Mouse (Mus musculus) mouse trophoblast stem cell (cell line): ENCODE results near the gene Igf2bp2.

Experiments
- in situ Hi-C, 2 experiments: fragments of 300-500 bp; cut with MseI, MboI; formaldehyde crosslinking; loops; 2 replicates in 1 of 2; 3 replicates in 1 of 2; pipeline ENCODE4 v1.15.1; 2025

Igf2bp2 gene

GRCm38 (mm10) chr16:22106012-22106584 lies 57.0 kb downstream of the Igf2bp2 start:
- in situ Hi-C loops: no loop called here

DNA sequence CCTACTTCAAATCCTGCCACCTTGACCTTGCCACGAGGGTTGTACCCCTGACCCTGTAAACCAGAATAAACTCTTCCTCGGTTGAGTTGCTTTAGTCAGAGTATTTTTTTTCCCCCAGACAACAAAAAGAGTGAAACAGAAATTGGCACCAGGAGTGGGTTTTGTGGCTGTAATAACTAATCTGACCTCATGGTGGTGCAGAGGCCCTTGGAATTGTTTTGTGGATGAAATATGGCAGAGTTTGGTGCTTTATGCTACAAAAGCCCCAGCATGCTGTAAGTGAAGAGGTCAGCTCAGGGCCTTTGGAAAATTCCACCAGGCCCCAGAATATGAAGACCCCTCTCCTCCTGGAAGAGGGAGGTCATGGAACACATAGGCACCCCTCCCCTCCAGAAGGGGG lies 63.0 kb downstream of the Igf2bp2 start:
- in situ Hi-C loops: no loop called here

GRCm38 (mm10) chr16:22097659-22098058 lies 65.4 kb downstream of the Igf2bp2 start:
- in situ Hi-C loops: no loop called here

- in situ Hi-C loops: no loop called here
Measured at GRCm38 (mm10) chr16:22095751-22096150, 67.3 kb downstream of the Igf2bp2 start.

- in situ Hi-C loops: no loop called here
Measured at GRCm38 (mm10) chr16:22091255-22091783, 71.8 kb downstream of the Igf2bp2 start.

DNA sequence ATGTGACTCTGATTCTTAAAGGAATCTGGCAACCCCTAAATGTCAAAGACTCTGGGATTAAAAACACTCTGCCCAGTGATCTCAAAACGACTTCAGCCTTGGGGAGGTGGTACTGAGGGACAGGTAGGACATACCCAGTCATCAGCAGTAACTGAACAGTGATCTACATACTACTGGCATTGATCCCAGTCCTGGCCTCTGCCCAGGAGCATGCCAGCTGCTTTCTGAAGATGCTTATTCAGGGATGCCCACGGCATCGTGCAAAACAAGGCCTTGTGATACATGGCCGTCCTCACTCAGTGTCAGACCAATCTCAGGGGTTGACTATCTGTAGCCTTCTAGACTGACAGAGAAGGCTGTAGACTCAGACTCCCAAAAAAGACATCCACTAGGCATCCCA lies 77.7 kb downstream of the Igf2bp2 start:
- in situ Hi-C loops: no loop called here

DNA sequence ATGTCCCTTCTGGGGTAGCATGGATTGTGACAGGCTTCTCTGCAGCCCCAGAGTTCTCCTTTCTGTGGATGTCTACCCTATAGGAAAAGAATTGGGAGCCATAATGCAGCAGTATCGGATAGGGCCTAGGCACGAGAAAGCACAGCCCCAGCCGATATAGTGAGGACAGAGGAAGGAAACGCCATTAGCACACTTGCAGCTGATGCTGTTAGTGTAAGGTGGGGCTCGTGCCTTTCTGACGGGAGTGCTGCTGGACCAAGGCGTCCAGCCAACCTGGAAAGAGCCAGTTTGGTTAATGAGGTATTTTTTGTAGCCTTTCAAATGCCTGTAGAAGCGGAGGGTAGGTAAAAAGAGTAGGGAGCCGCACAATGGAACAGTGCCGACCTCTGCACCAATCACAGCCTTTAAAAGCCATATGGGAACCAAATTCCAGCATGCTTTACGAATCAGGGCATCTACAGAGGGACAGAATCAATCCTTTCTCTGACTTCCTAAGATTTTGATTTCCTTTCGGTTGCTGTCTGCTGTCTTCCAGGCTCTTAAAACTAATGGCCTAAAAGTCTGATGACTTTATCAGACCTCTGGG lies 82.9 kb downstream of the Igf2bp2 start:
- in situ Hi-C loops: no loop called here

DNA sequence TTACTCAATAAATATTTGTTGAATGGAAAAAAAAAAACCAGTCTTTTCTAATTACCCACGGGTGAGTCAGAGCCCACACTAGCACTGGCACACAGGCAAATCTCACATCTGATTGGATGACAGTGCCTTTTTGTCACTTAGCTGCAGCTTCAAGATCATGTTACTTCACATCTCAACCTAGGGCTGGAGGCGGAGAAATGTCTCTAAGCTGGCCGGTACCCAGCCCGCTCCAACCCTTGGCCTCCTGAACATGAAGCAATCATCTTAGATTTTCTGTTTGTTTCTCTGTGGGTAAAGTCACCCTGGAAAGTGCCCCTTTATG lies 86.5 kb downstream of the Igf2bp2 start:
- in situ Hi-C loops: no loop called here

- in situ Hi-C loops: no loop called here
Measured at GRCm38 (mm10) chr16:22075829-22076619, 87.1 kb downstream of the Igf2bp2 start.

GRCm38 (mm10) chr16:22075067-22075466 lies 88.0 kb downstream of the Igf2bp2 start:
- in situ Hi-C loops: no loop called here

- in situ Hi-C loops: no loop called here
Measured at GRCm38 (mm10) chr16:22071361-22071760, 91.7 kb downstream of the Igf2bp2 start.

- in situ Hi-C loops: no loop called here
Measured at GRCm38 (mm10) chr16:22067406-22067805, 95.7 kb downstream of the Igf2bp2 start.

- in situ Hi-C loops: no loop called here
Measured at GRCm38 (mm10) chr16:22065536-22065935, 97.6 kb downstream of the Igf2bp2 start.

DNA sequence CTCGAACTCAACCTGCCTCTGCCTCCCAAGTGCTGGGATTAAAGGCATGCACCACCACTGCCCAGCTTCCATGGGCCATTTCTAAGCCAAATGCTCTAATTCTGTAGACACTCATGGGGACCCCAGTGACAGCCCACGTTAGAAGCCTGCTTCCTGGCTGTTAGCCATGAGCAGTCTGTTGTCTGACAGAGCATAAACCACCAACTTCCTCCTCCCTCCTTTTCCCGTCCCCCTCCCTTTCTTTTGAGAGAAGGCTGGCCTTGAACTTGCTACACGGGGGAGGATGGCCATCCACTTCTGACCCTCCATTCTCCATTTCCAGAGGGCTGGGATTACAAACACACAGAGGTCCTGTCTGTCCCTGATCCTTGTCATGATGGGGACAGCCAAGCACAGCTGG lies 100.8 kb downstream of the Igf2bp2 start:
- in situ Hi-C loops: no loop called here

DNA sequence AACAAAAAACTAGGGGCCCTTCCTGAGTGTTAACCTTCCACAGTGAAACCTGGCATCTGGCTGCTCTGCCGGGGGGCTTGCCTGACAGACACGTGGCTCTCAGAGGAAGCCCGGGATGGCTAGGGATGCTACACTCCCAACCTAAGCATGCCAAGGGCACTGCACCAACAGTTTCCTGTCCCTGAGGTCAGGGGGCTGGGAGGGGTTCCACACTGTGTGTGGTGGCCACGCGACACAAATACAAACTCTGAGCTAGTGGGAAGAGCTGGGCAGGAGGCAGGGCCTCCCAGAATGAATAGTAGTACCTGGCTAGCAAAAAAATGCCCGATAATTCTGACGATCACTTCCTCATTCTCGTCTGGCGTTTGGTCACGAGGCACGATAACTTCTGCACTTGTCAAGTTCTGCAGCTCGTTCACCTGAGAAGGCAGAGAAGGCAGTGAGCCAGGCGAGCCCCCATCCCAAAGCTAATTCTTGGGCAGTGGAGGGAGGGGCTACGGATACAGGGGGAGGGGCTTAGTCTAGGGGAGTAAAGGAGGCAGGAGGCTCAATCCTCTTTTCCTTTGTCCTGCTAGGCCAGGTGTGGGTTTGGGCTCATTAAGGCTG lies 101.4 kb downstream of the Igf2bp2 start:
- in situ Hi-C loops: no loop called here

DNA sequence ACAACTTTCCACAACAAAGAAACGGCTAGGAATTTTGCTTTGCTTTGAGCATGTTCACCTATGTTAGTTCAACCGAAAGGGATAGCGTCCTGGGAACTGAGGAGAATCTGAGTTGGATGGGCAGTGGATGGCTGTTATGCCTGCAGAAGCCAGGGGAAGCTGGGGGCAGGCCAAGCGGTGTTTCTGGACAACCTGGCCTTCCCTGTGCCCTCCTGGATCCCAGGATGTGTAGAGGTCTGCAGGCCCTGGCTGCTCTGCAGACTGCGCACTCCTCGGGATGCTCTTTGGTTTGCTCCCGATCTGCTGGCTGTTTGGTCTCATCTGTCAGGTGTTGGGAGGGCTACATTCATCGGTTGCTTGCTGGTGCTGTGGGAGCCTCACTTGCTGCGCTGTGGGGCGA lies 102.7 kb downstream of the Igf2bp2 start:
- in situ Hi-C loops: no loop called here

GRCm38 (mm10) chr16:22058871-22059270 lies 104.2 kb downstream of the Igf2bp2 start:
- in situ Hi-C loops: no loop called here

DNA sequence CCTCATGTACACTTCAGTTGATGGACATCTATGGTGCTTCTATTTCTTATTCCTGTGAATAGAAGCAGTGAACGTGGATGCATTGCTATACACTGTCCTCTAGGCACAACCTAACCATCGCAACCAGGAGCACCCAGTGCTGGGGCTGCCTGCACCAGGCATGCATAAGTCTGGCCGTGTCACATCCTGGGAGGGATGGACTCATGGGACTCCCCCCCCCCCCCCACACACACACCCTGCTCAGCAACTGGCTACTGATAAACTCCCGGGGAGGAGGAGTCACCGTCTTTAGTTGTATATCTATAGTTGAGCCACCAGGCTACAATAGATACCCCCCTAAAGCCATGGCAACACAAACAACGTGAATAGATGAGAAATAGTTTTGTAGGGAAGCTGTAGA lies 105.6 kb downstream of the Igf2bp2 start:
- in situ Hi-C loops: no loop called here

DNA sequence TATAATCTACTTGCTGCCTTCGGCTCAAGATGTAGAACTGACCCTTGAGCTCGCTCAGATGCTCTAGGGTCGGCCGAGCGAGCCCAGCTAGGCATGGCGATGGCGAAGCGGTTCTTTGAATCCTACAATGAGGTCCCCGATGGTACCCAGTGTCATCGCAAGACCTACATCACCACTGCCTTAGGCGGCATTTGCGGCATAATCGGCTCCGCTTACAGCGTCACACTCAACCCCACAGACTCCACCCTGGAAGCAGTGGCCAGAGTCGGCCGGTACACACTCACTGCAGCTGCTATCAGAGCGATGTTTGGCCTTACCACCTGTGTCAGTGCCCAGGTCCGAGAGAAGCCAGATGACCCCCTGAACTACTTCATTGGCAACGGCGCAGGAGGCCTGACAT lies 109.7 kb downstream of the Igf2bp2 start:
- in situ Hi-C loops: no loop called here

DNA sequence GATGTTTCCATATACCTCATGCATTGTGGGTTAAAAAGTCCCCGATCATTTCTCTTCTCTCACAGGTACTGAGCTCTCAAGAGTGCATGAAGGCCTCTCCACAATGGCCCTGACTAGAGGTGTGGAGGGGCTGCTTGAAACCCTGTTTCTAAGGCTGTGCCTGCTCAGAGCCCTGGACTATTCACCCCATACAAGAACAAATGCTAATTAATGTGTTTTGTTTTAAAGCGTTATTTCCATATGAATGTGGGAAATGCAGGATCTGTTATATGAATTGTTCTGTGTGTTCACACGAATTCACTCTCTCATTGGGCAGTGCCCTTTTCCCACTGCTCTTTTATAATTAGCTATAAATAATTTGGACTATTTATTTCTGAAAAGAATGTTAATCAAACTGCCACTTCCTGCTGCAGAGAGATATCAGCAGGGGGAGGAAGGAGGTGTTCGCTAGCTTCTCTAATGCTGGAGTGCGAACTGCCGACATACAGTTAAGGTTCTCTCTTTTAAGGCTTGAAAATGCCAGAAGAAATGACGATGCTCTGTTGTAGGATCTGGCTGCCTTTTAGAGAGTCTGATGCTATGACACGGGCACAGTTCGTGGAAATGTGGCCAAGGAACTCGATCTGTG lies 116.2 kb downstream of the Igf2bp2 start:
- in situ Hi-C loops: no loop called here

DNA sequence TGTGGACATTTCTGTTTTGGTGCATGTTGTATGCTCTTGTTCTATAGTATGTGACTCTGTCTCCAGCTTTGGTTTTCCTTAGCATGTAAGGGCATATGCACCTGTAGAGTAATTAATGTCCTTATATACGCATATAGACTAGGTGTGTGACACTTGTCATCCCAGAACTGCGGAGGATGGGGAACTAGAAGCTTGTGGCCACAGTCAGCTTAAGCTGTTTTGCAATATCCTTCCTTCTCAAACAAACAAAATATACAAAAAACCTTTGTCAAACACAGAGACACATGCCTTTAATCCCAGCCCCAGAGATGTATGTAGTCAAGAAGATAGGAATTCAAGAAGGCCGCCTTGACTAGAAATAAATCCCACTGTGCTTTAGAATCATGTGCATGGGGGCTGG lies 117.2 kb downstream of the Igf2bp2 start:
- in situ Hi-C loops: no loop called here

DNA sequence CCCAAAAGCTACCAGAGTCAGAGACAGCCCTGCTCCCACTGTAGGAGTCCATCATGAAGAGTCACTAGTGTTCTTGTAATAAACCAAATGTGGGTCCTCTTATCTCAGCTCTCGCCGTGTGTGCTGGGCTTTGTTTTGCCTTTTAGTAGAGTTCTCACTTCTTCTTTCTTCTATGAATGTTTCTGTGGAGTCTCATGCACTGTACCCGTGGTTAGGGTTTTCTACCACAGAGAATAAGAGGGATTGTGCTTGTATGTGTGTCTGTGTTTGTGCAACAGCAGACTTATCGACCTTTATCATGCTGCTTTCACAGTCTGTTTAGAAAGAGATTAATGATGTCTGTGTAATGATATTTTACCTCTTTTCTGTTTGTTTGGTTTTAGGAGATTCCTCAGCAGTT lies 119.3 kb downstream of the Igf2bp2 start:
- in situ Hi-C loops: no loop called here
